8 mouse cellular contexts compared by ENCODE assay signal in the genomic region with DNA sequence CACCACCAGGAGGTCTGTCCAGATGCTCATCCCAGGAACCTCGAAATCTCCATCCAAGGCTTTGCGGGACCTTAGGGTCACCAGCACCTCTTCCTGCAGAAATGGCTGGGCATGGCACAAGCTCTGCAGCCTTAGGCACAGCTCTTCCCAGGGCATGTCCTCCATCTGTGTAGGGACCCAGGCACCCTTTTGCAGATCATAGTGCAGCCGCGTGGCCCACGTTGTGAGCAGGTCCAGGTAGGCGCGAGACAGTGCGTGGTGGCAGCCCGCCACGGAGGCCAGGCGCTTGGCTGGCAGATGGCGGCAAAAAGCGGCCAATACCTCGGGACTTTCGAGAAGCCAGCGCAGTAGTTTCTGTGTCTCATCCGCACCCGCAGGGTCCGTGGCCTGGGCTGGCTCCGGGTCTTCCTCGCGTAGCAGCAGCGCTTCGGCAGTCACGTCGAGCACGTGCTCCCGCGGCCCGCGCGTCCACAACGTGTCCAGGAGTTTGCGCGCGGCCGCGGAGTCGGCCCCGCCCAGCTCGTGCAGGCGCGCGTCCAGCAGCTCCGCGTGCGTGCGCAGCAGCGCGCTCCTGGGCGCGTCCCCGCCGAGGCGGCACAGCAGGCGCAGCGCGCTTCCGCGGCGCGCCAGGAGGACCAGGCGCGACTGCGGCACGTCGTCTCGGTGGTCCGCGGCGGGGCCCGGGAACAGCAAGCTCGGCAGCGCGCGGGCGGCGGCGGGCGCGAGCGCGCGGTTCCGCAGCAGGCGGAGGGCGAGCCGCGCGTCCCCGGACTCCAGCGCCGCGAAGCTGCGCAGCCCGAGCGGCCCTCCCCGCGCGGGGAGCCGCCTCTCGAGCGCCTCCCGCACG. TPM values are rescaled to one million over a fixed set of nuclear protein-coding genes. Genes with fewer than 3 reads are reported as not detected.
DNase-seq lines count a peak whose midpoint lies in the region; ATAC-seq and TF ChIP-seq lines count a peak whose summit lies in the region.

A gene (plus strand): TSS at position 766 of the 847 bp plus-strand sequence.

- H3K79me3 ChIP-seq in C2C12 (ENCODE audit: low read depth) = peaks cover 34% of the 10 kb centered on the region

- peak; percentile 0 for TF ChIP-seq CTCF in C2C12 (IDR thresholded peaks at IDR 0.05; ENCODE audit: control insufficient read depth, insufficient read depth, insufficient read length)
- no peak for TF ChIP-seq CTCF in embryonic fibroblast, embryonic 13.5 days (IDR thresholded peaks at IDR 0.05; ENCODE audit: borderline replicate concordance, insufficient read depth, low read length)
- TF ChIP-seq CTCF in spleen, adult 2 months (IDR thresholded peaks at IDR 0.05; ENCODE audit: extremely low read depth, insufficient read depth, insufficient read length, insufficient replicate concordance) = no peak

- peak within 1 kb of the TSS; percentile 67 for H3K4me2 ChIP-seq in kidney, embryonic 14.5 days (replicated peaks; ENCODE audit: low read depth, low read length)
- peak within 1 kb of the TSS; percentile 85 for H3K4me2 ChIP-seq in limb, embryonic 14.5 days (replicated peaks; ENCODE audit: low read depth, low read length, severe bottlenecking)
- peak within 1 kb of the TSS; percentile 93 for H3K4me2 ChIP-seq in midbrain, embryonic 16.5 days (ENCODE audit: low read length)

- no peaks in the 10 kb centered on the region for H3K27me3 ChIP-seq in C2C12 (ENCODE audit: control insufficient read depth, insufficient read depth, insufficient read length)
- H3K27me3 ChIP-seq in kidney, embryonic 14.5 days (ENCODE audit: control insufficient read depth, insufficient read depth, low read length) = no peaks in the 10 kb centered on the region
- no peaks in the 10 kb centered on the region for H3K27me3 ChIP-seq in limb, embryonic 14.5 days (ENCODE audit: control insufficient read depth, insufficient read depth, low read length)
- no peaks in the 10 kb centered on the region for H3K27me3 ChIP-seq in midbrain, embryonic 16.5 days (ENCODE audit: control insufficient read depth, insufficient read depth, low read depth, low read length)
- no peaks in the 10 kb centered on the region for H3K27me3 ChIP-seq in spleen, adult 2 months (ENCODE audit: control insufficient read depth, insufficient read depth, low read length)

- H3K79me2 ChIP-seq in C2C12 (ENCODE audit: control insufficient read depth, insufficient read depth) = peaks cover 65% of the 10 kb centered on the region

- H3K36me3 ChIP-seq in C2C12 (ENCODE audit: control insufficient read depth, insufficient read depth) = peaks cover 32% of the 10 kb centered on the region
- H3K36me3 ChIP-seq in kidney, embryonic 14.5 days (ENCODE audit: control insufficient read depth, insufficient read depth, low read length) = no peaks in the 10 kb centered on the region; the same call in 1 of the 2 replicates
- peaks cover 11% of the 10 kb centered on the region for H3K36me3 ChIP-seq in limb, embryonic 14.5 days (ENCODE audit: control insufficient read depth, insufficient read depth, low read length)
- H3K36me3 ChIP-seq in midbrain, embryonic 16.5 days (ENCODE audit: control insufficient read depth, insufficient read depth, low read length) = no peaks in the 10 kb centered on the region
- H3K36me3 ChIP-seq in spleen, adult 2 months (ENCODE audit: control insufficient read depth, insufficient read depth, low read length) = no peaks in the 10 kb centered on the region

- 0 out of 2 replicates have a peak, but pooled peaks have one; percentile 34 for TF ChIP-seq POLR2A in embryonic fibroblast, embryonic 13.5 days (IDR thresholded peaks at IDR 0.05; ENCODE audit: low read depth, low read length)
- no peak for TF ChIP-seq POLR2A in limb, embryonic 14.5 days (IDR thresholded peaks at IDR 0.05; ENCODE audit: borderline replicate concordance, extremely low read depth, insufficient read depth, insufficient read length)
- peak; percentile 28; the same call in 1 of the 2 replicates for TF ChIP-seq POLR2A in spleen, adult 2 months (IDR thresholded peaks at IDR 0.05; ENCODE audit: low read depth, low read length)

- ATAC-seq in kidney, embryonic 14.5 days (ENCODE audit: low FRiP score, low TSS enrichment) = peak; percentile 81
- ATAC-seq in limb, embryonic 14.5 days (ENCODE audit: low FRiP score, low read depth) = peak; percentile 85
- peak; percentile 91 for ATAC-seq in midbrain, embryonic 16.5 days

- 20% methylated on average over 46 of the region's 105 CpGs for WGBS in kidney, embryonic 14.5 days
- WGBS in limb, embryonic 14.5 days = 23% methylated on average over 32 of the region's 105 CpGs
- 8% methylated on average over 81 of the region's 105 CpGs for WGBS in midbrain, embryonic 16.5 days
- WGBS in spleen, adult 2 months = 7% methylated on average over 105 of the region's 105 CpGs

- H3K9ac ChIP-seq in kidney, embryonic 14.5 days (ENCODE audit: low read depth, low read length) = peak within 1 kb of the TSS; percentile 92
- peak within 1 kb of the TSS; percentile 95 for H3K9ac ChIP-seq in limb, embryonic 14.5 days (ENCODE audit: low read depth, low read length, severe bottlenecking)
- H3K9ac ChIP-seq in midbrain, embryonic 16.5 days (ENCODE audit: low read depth, low read length) = peak within 1 kb of the TSS; percentile 91

- peak; percentile 95 for DNase-seq in brain, adult 2 months (ENCODE audit: low read depth, low spot score)
- peak; percentile 90 to 91 for DNase-seq in heart, adult 9 months (ENCODE audit: low spot score in 2 of 2)
- peak; percentile 82 for DNase-seq in limb, embryonic 14.5 days (ENCODE audit: low spot score)
- peak; percentile 38 to 74 for DNase-seq in spleen, adult 2 months (ENCODE audit: low read depth in 1 of 2, low spot score in 2 of 2)

- H3K4me1 ChIP-seq in embryonic fibroblast, embryonic 13.5 days (ENCODE audit: control insufficient read depth, insufficient read depth, low read length) = peaks cover 4% of the 10 kb centered on the region
- peaks cover 12% of the 10 kb centered on the region for H3K4me1 ChIP-seq in kidney, embryonic 14.5 days (ENCODE audit: control insufficient read depth, insufficient read depth, low read length)
- peaks cover 33% of the 10 kb centered on the region for H3K4me1 ChIP-seq in limb, embryonic 14.5 days (ENCODE audit: control insufficient read depth, insufficient read depth, low read length)
- H3K4me1 ChIP-seq in midbrain, embryonic 16.5 days (ENCODE audit: control insufficient read depth, insufficient read depth, low read length) = peaks cover 20% of the 10 kb centered on the region
- peaks cover 7% of the 10 kb centered on the region for H3K4me1 ChIP-seq in spleen, adult 2 months (ENCODE audit: control insufficient read depth, insufficient read depth, insufficient read length)

- H3K27ac ChIP-seq in embryonic fibroblast, embryonic 13.5 days (ENCODE audit: insufficient read depth, low read length) = peak within 1 kb of the TSS; percentile 80
- peak within 1 kb of the TSS; percentile 95 for H3K27ac ChIP-seq in kidney, embryonic 14.5 days (ENCODE audit: low read depth, low read length)
- peak within 1 kb of the TSS; percentile 99 for H3K27ac ChIP-seq in limb, embryonic 14.5 days (replicated peaks; ENCODE audit: low read depth, low read length)
- peak within 1 kb of the TSS; percentile 99 for H3K27ac ChIP-seq in midbrain, embryonic 16.5 days (ENCODE audit: low read length)
- H3K27ac ChIP-seq in spleen, adult 2 months (ENCODE audit: insufficient read depth, low read length) = peak within 1 kb of the TSS; percentile 86

- H3K4me3 ChIP-seq in C2C12 (ENCODE audit: insufficient read depth, poor library complexity, severe bottlenecking) = peak within 1 kb of the TSS; percentile 52
- peak within 1 kb of the TSS; percentile 54 for H3K4me3 ChIP-seq in embryonic fibroblast, embryonic 13.5 days (ENCODE audit: insufficient read depth, low read length)
- H3K4me3 ChIP-seq in kidney, embryonic 14.5 days (ENCODE audit: low read length) = peak within 1 kb of the TSS; percentile 71
- H3K4me3 ChIP-seq in limb, embryonic 14.5 days (replicated peaks; ENCODE audit: low read length) = peak within 1 kb of the TSS; percentile 68
- H3K4me3 ChIP-seq in midbrain, embryonic 16.5 days (ENCODE audit: low read depth, low read length) = peak within 1 kb of the TSS; percentile 79
- peak within 1 kb of the TSS; percentile 83 for H3K4me3 ChIP-seq in spleen, adult 2 months (ENCODE audit: extremely low read depth, insufficient read depth, insufficient read length)

- no peaks in the 10 kb centered on the region for H3K9me3 ChIP-seq in kidney, embryonic 14.5 days (ENCODE audit: control insufficient read depth, low read length)
- no peaks in the 10 kb centered on the region for H3K9me3 ChIP-seq in limb, embryonic 14.5 days (ENCODE audit: control insufficient read depth, low read length)
- no peaks in the 10 kb centered on the region for H3K9me3 ChIP-seq in midbrain, embryonic 16.5 days (replicated peaks; ENCODE audit: control insufficient read depth, low read length, poor library complexity, severe bottlenecking)

- peak within 1 kb of the TSS; percentile 80 for H3ac ChIP-seq in C2C12 (ENCODE audit: control insufficient read depth, insufficient read length, low read depth)

TF ChIP-seq in C2C12, 6 proteins besides CTCF, POLR2A, EP300 and RAD21:
- TF ChIP-seq FOSL1 (IDR thresholded peaks at IDR 0.05; ENCODE audit: insufficient read depth, low read length, poor library complexity, severe bottlenecking) (no peak), MYOG (IDR thresholded peaks at IDR 0.05; ENCODE audit: control insufficient read depth, extremely low read depth, insufficient read length) (no peak), MAX (IDR thresholded peaks at IDR 0.05) (peak; percentile 97)

RNA-seq across cellular contexts. Expression of the gene that starts here (rescaled TPM):
- 14.0 TPM for polyA plus RNA-seq in C2C12 (2012; fragmentation: generic; extraction: Trizol)
- polyA plus RNA-seq in embryonic fibroblast, embryonic 13.5 days (2011; ENCODE audit: insufficient read length, low read depth, missing spikeins) = 63.1 and 139 TPM in 2 replicates
- polyA plus RNA-seq in kidney, embryonic 14.5 days (2014; fragmentation: Nextera tagmentation; extraction: Ambion mirVana) = 65.1 and 77.5 TPM in 2 replicates
- polyA plus RNA-seq in limb, embryonic 14.5 days (2012; rRNA removed) = 171 and 178 TPM in 2 replicates
- polyA plus RNA-seq in limb, embryonic 14.5 days (2014; fragmentation: Nextera tagmentation; extraction: Ambion mirVana) = 211 and 255 TPM in 2 replicates
- polyA plus RNA-seq in midbrain, embryonic 16.5 days (2015; fragmentation: Nextera tagmentation; extraction: Ambion mirVana) = 17.3 TPM in 2 replicates
- 0.69 and 0.87 TPM in 2 replicates for polyA plus RNA-seq in spleen, adult 2 months (2012; rRNA removed)

Comparison
In these comparisons a context has a peak if more than half of its experiments do, and no peak if none do; other contexts are left out.
1. Peak in every context shown above with its lines: DNase-seq, ATAC-seq, H3K4me3 ChIP-seq and H3K27ac ChIP-seq.
2. Peak in DNase-seq, H3K4me3 ChIP-seq and H3K27ac ChIP-seq in spleen, adult 2 months; RNA of the gene not detected or under 1 TPM.